ENCODE assay signal across 19 mouse cellular contexts in the genomic region with DNA sequence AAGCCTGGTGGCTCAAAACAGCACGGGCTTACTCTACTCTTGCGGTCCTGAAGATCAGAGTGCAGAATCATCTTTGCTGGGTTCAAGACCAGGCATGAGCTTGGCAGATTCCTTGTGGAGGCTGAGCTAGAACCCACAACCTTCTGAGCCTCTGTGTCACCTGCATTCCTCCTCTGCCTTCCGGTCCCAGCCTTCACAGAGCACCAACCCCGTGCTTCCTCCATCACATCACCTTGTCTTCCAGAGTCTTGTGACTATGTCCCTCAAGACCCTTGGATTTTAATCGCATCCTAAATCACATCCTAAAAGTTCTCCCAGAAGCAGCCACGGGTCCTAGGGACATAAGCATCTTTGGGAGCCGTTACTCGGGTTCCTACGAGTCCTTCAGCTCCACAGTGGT. TPM values are rescaled to one million over a fixed set of nuclear protein-coding genes. Genes with fewer than 3 reads are reported as not detected.
A peak's percentile ranks its signal among the peaks of the same experiment; 100 is the strongest.
DNase-seq lines count a peak whose midpoint lies in the region; ATAC-seq lines count a peak whose summit lies in the region.
"Had no signal": no experiment of that assay in that cellular context is flagged by ENCODE, and none has a peak within 500 bp of the region (broad histone marks: within the 10 kb centered on the region; RNA-seq: fewer than 3 reads in every experiment).

No protein-coding gene starts in this region.

- no peak overlapping the region for H3K4me3 ChIP-seq in midbrain, embryonic 11.5 days (ENCODE audit: low read depth, low read length)
- H3K4me3 ChIP-seq in midbrain, embryonic 16.5 days (ENCODE audit: low read depth, low read length): no peak overlapping the region

- H3K9me3 ChIP-seq in midbrain, embryonic 11.5 days (ENCODE audit: control insufficient read depth, low read length): no peaks in the 10 kb centered on the region
- no peaks in the 10 kb centered on the region for H3K9me3 ChIP-seq in midbrain, embryonic 16.5 days (replicated peaks; ENCODE audit: control insufficient read depth, low read length, poor library complexity, severe bottlenecking)
- H3K9me3 ChIP-seq: G1E had no signal

- ATAC-seq in midbrain, embryonic 11.5 days (ENCODE audit: low FRiP score): no peak
- ATAC-seq in midbrain, embryonic 16.5 days: no peak
- ATAC-seq: activated CD4-positive, CD25-positive, alpha-beta regulatory T cell, adult 4 months; CD4-positive, CD25-positive, alpha-beta regulatory T cell, adult 4 months; Patski had no signal

- 89% methylated on average over 9 of the region's 9 CpGs for WGBS in midbrain, embryonic 11.5 days
- WGBS in midbrain, embryonic 16.5 days: 88% methylated on average over 9 of the region's 9 CpGs

- H3K36me3 ChIP-seq in midbrain, embryonic 11.5 days (ENCODE audit: control insufficient read depth, insufficient read depth, low read length): no peaks in the 10 kb centered on the region
- no peaks in the 10 kb centered on the region for H3K36me3 ChIP-seq in midbrain, embryonic 16.5 days (ENCODE audit: control insufficient read depth, insufficient read depth, low read length)
- H3K36me3 ChIP-seq: G1E had no signal

- no peak overlapping the region for H3K27ac ChIP-seq in midbrain, embryonic 11.5 days (ENCODE audit: low read depth, low read length)
- H3K27ac ChIP-seq in midbrain, embryonic 16.5 days (ENCODE audit: low read length): no peak overlapping the region

- no peaks in the 10 kb centered on the region for H3K27me3 ChIP-seq in midbrain, embryonic 11.5 days (ENCODE audit: control insufficient read depth, insufficient read depth, low read length)
- H3K27me3 ChIP-seq in midbrain, embryonic 16.5 days (ENCODE audit: control insufficient read depth, insufficient read depth, low read depth, low read length): no peaks in the 10 kb centered on the region
- H3K27me3 ChIP-seq: CH12.LX, Patski had no signal

- H3K4me1 ChIP-seq in midbrain, embryonic 11.5 days (ENCODE audit: control insufficient read depth, insufficient read depth, low read length): no peaks in the 10 kb centered on the region
- H3K4me1 ChIP-seq in midbrain, embryonic 16.5 days (ENCODE audit: control insufficient read depth, insufficient read depth, low read length): no peaks in the 10 kb centered on the region

- peak; percentile 51 for DNase-seq in heart, adult 11 months
- no peak for DNase-seq in heart, adult 9 months (ENCODE audit: low spot score in 2 of 2)
- peak; percentile 81 for DNase-seq in midbrain, embryonic 11.5 days (ENCODE audit: low spot score, missing footprints)
- DNase-seq: adrenal gland, adult 2 months; adrenal gland, adult 8-10 months; adrenal gland, postnatal 10 days; adrenal gland, postnatal 14 days; adrenal gland, postnatal 25 days; adrenal gland, postnatal 36 days; B cell, adult 2 months; cerebellum, adult 11 months; cerebellum, adult 11-12 months; cerebellum, adult 18-20 months had no signal

- no peak overlapping the region for H3K4me2 ChIP-seq in midbrain, embryonic 11.5 days
- no peak overlapping the region for H3K4me2 ChIP-seq in midbrain, embryonic 16.5 days (ENCODE audit: low read length)

- H3K9ac ChIP-seq in midbrain, embryonic 11.5 days (ENCODE audit: low read length): no peak overlapping the region
- H3K9ac ChIP-seq in midbrain, embryonic 16.5 days (ENCODE audit: low read depth, low read length): no peak overlapping the region

RNA-seq across cellular contexts. Expression of a gene that starts 12.6 kb away (rescaled TPM):
- polyA plus RNA-seq in midbrain, embryonic 11.5 days (2014; fragmentation: Nextera tagmentation; extraction: Ambion mirVana): 0.08 and 0.15 TPM in 2 replicates
- 0.68 and 0.70 TPM in 2 replicates for polyA plus RNA-seq in midbrain, embryonic 16.5 days (2015; fragmentation: Nextera tagmentation; extraction: Ambion mirVana)
- polyA plus RNA-seq: activated CD4-positive, CD25-positive, alpha-beta regulatory T cell, adult 4 months; CD4-positive, CD25-positive, alpha-beta regulatory T cell, adult 4 months; G1E; Patski had no signal

RNA-seq across cellular contexts. Expression of a gene that starts 19.7 kb away (rescaled TPM):
- polyA plus RNA-seq in midbrain, embryonic 11.5 days (2014; fragmentation: Nextera tagmentation; extraction: Ambion mirVana): 0.37 TPM in 1 of 2 replicates, not detected in the other
- 0.96 and 1.0 TPM in 2 replicates for polyA plus RNA-seq in midbrain, embryonic 16.5 days (2015; fragmentation: Nextera tagmentation; extraction: Ambion mirVana)
- polyA plus RNA-seq: activated CD4-positive, CD25-positive, alpha-beta regulatory T cell, adult 4 months; adrenal gland, adult 2 months; CD4-positive, CD25-positive, alpha-beta regulatory T cell, adult 4 months had no signal

RNA-seq across cellular contexts. Expression of a gene that starts 42.7 kb away (rescaled TPM):
- polyA plus RNA-seq in midbrain, embryonic 11.5 days (2014; fragmentation: Nextera tagmentation; extraction: Ambion mirVana): 900 and 949 TPM in 2 replicates
- 447 and 474 TPM in 2 replicates for polyA plus RNA-seq in midbrain, embryonic 16.5 days (2015; fragmentation: Nextera tagmentation; extraction: Ambion mirVana)

Comparison
In these comparisons a context has a peak if more than half of its experiments do, and no peak if none do; other contexts are left out.
1. DNase-seq: peak in heart, adult 11 months (single experiment) and midbrain, embryonic 11.5 days (single experiment); none in heart, adult 9 months (0 of 2).